Mouse (Mus musculus) forebrain, embryonic 16.5 days (tissue): ENCODE measurements around the gene Scml4. TPM values are rescaled to one million over a fixed set of nuclear protein-coding genes. Genes with fewer than 3 reads are reported as not detected.
A peak's percentile ranks its signal among the peaks of the same experiment; 100 is the strongest.

Experiments
- ATAC-seq: fragments of 200-750 bp; cut with Nextera tagmentation; 2 replicates; pipeline ENCODE4 v1.8.0; 2017; ENCODE audit warnings: mild to moderate bottlenecking, moderate library complexity
- H3K27ac ChIP-seq: fragments of 300-500 bp; sonication (generic); 2 replicates; pipeline ENCODE4 v1.5.1; 2014; ENCODE audit warnings: low read length, control low read depth
- H3K27me3 ChIP-seq: fragments of 300-500 bp; sonication (generic); replicated peaks from 2 replicates; pipeline ENCODE4 v1.6.1; 2014; ENCODE audit warnings: low read length; ENCODE audit not compliant: control insufficient read depth, insufficient read depth
- H3K36me3 ChIP-seq: fragments of 300-500 bp; sonication (generic); 2 replicates; pipeline ENCODE4 v1.6.1; 2014; ENCODE audit not compliant: control insufficient read depth, insufficient read depth
- H3K4me1 ChIP-seq: fragments of 300-500 bp; sonication (generic); replicated peaks from 2 replicates; pipeline ENCODE4 v1.6.1; 2014; ENCODE audit warnings: low read length; ENCODE audit not compliant: control insufficient read depth, insufficient read depth
- H3K4me2 ChIP-seq: fragments of 300-500 bp; sonication (generic); 2 replicates; pipeline ENCODE4 v1.6.1; 2014; ENCODE audit warnings: mild to moderate bottlenecking, low read length, control low read depth
- H3K4me3 ChIP-seq: fragments of 300-500 bp; sonication (generic); replicated peaks from 2 replicates; pipeline ENCODE4 v1.5.1; 2014; ENCODE audit warnings: mild to moderate bottlenecking, low read length, control low read depth
- H3K9ac ChIP-seq: fragments of 300-500 bp; sonication (generic); replicated peaks from 2 replicates; pipeline ENCODE4 v1.6.1; 2014; ENCODE audit warnings: low read depth, low read length, control low read depth
- H3K9me3 ChIP-seq: fragments of 300-500 bp; sonication (generic); 2 replicates; pipeline ENCODE4 v1.6.1; 2016; ENCODE audit warnings: low read length; ENCODE audit not compliant: control insufficient read depth
- WGBS: fragments of 180-500 bp; shearing (Covaris S2); extraction: QIAGEN DNeasy Blood & Tissue Kit; methylation state at CpG from one replicate; pipeline ENCODE4 v1.1.7; 2014; 5-methylcytosine and 5-hydroxymethylcytosine counted together
- polyA plus RNA-seq: library from polyadenylated mRNA; unstranded; fragments of >200 nt; fragmentation: Nextera tagmentation; extraction: Ambion mirVana; gene quantifications from 2 replicates; pipeline ENCODE4 v1.2.1, GENCODE M21; 2015

Scml4 gene
- polyA plus RNA-seq, 1 experiment from 2014 or later = 10.4 TPM

- Histone ChIP-seq H3K9ac (no peak overlapping the region), H3K4me3 (no peak overlapping the region), H3K4me1 (peaks cover 26% of the 10 kb centered on the region), H3K27ac (no peak overlapping the region), H3K27me3 (peaks cover 4% of the 10 kb centered on the region; the same call in 1 of the 2 replicates), H3K4me2 (no peak overlapping the region), H3K9me3 (no peaks in the 10 kb centered on the region), H3K36me3 (no peaks in the 10 kb centered on the region)
- no peak for ATAC-seq
- 83% methylated on average over 6 of the region's 6 CpGs for WGBS
These were observed 9.3 kb downstream of the Scml4 start for GRCm38 (mm10) chr10:42869467-42869866.

DNA sequence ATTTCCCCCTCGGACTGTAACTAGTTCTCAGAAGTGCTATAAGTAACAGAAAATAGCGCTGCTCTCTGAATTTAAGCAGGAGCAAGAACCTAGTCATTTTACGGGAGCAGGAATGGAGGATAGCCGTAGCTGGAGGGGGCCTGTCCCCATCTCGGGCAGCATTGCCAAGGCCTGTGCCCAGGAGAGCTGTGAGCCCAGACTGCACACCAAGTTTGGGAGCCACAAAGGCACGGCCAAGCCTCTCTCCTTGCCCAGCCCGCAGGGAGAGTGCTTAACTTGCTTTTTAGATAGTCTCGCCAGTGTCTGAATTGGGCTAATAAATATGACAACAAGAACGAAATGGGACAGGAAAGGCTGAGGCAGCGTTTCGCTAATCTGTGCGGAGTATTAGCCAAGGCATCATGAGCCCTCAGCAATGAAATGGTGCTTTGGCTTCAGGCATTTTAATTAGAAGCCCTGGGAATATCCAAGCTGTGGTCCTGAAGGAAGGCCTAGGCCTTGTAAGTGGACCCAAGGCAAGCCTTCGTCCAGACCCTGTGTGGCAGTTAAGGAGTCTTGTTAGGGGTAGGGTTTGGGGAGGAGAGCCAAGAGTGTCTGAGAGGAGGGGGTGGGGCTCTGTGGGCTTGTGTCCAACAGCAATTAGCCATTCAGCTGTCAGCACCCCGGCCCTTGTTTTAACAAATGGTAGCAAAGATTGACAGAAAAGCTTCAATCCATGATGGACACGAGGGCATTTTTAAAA, 12.3 kb downstream of the Scml4 start:
- WGBS = 28% methylated on average over 15 of the region's 15 CpGs
- peaks cover 18% of the 10 kb centered on the region for H3K4me1 ChIP-seq
- H3K9me3 ChIP-seq = no peaks in the 10 kb centered on the region
- no peak overlapping the region for H3K9ac ChIP-seq
- H3K4me3 ChIP-seq = no peak overlapping the region
- no peaks in the 10 kb centered on the region for H3K36me3 ChIP-seq
- no peaks in the 10 kb centered on the region; the same call in 1 of the 2 replicates for H3K27me3 ChIP-seq
- H3K27ac ChIP-seq = peak overlapping the region; percentile 7
- peak; percentile 94 for ATAC-seq
- peak overlapping the region; percentile 20 for H3K4me2 ChIP-seq

- Histone ChIP-seq H3K27ac (peak overlapping the region; percentile 7), H3K27me3 (no peaks in the 10 kb centered on the region; the same call in 1 of the 2 replicates), H3K9me3 (no peaks in the 10 kb centered on the region), H3K9ac (no peak overlapping the region), H3K4me3 (no peak overlapping the region), H3K36me3 (no peaks in the 10 kb centered on the region), H3K4me1 (peaks cover 18% of the 10 kb centered on the region), H3K4me2 (no peak overlapping the region)
- WGBS = 25% methylated on average over 7 of the region's 7 CpGs
- peak; percentile 49 for ATAC-seq
These were observed 13.0 kb downstream of the Scml4 start for GRCm38 (mm10) chr10:42873077-42873595.

DNA sequence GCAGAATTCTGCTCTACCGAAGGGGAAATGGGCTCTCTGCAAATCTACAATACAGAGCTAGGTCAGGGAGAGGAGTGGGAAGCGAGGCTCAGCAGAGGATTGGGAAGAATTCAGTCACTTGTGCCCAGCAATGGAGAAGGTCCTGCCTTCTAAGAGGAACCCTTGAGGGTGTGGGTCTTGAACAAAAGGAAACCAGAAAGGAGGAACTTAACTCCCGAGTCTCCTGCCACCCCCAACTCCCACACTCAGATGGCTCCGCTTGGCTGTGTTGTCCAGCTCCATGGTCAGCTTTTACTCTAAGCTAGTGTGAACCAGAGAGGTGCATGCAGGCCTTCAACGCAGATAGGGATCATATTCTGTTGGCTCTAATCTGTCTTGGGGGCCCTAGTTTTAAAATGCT, 16.0 kb downstream of the Scml4 start:
- no peak for ATAC-seq
- Histone ChIP-seq H3K27ac (no peak overlapping the region), H3K36me3 (no peaks in the 10 kb centered on the region), H3K4me1 (peaks cover 18% of the 10 kb centered on the region), H3K4me3 (no peak overlapping the region), H3K9me3 (no peaks in the 10 kb centered on the region), H3K4me2 (no peak overlapping the region), H3K9ac (no peak overlapping the region), H3K27me3 (no peaks in the 10 kb centered on the region)
- WGBS = 72% methylated on average over 5 of the region's 5 CpGs

GRCm38 (mm10) chr10:42879269-42879681, 19.1 kb downstream of the Scml4 start:
- no peak overlapping the region for H3K4me2 ChIP-seq
- 0 out of 2 replicates have a peak, but pooled peaks have one; percentile 33 for ATAC-seq
- 76% methylated on average over 5 of the region's 5 CpGs for WGBS

GRCm38 (mm10) chr10:42879682-42880081, 19.5 kb downstream of the Scml4 start:
- 93% methylated on average over 5 of the region's 5 CpGs for WGBS

More at GRCm38 (mm10) chr10:42879269-42879681, 19.1 kb downstream of the Scml4 start:
- no peak overlapping the region for H3K27ac ChIP-seq
- H3K4me1 ChIP-seq = no peaks in the 10 kb centered on the region
- no peaks in the 10 kb centered on the region for H3K9me3 ChIP-seq
- H3K36me3 ChIP-seq = no peaks in the 10 kb centered on the region
- H3K9ac ChIP-seq = no peak overlapping the region
- no peaks in the 10 kb centered on the region for H3K27me3 ChIP-seq
- no peak overlapping the region for H3K4me3 ChIP-seq

DNA sequence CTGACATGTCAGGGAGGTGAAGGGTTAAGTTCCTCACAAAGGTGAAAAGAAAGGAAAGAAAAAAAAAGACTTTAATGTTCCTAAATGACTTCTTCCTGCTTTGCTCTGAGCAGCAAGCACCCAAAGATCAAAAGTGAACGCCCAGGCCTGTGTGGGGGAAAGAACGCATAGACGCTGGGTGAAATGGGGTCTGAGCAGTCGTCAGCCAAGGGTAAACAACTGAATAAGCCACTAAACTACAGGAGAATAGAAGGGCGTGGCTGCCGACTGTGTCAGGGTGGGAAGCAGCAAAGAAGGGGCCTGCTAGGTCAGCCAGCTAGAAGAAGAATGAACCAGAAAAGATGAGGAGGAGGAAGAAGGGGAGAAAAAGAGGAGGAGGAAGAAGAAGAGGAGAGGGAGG, 26.9 kb downstream of the Scml4 start:
- no peak overlapping the region for H3K9ac ChIP-seq
- H3K4me3 ChIP-seq = no peak overlapping the region
- WGBS = 7% methylated on average over 6 of the region's 6 CpGs
- no peak overlapping the region for H3K27ac ChIP-seq
- no peaks in the 10 kb centered on the region for H3K9me3 ChIP-seq
- no peak for ATAC-seq
- no peaks in the 10 kb centered on the region for H3K36me3 ChIP-seq
- no peaks in the 10 kb centered on the region for H3K27me3 ChIP-seq
- 0 out of 2 replicates have a peak, but pooled peaks cover 2% of the 10 kb centered on the region for H3K4me1 ChIP-seq
- no peak overlapping the region for H3K4me2 ChIP-seq

More at GRCm38 (mm10) chr10:42879682-42880081, 19.5 kb downstream of the Scml4 start:
- Histone ChIP-seq H3K4me2 (no peak overlapping the region), H3K27me3 (no peaks in the 10 kb centered on the region), H3K9ac (no peak overlapping the region), H3K27ac (no peak overlapping the region), H3K36me3 (no peaks in the 10 kb centered on the region), H3K9me3 (no peaks in the 10 kb centered on the region), H3K4me1 (no peaks in the 10 kb centered on the region), H3K4me3 (no peak overlapping the region)
- no peak for ATAC-seq

DNA sequence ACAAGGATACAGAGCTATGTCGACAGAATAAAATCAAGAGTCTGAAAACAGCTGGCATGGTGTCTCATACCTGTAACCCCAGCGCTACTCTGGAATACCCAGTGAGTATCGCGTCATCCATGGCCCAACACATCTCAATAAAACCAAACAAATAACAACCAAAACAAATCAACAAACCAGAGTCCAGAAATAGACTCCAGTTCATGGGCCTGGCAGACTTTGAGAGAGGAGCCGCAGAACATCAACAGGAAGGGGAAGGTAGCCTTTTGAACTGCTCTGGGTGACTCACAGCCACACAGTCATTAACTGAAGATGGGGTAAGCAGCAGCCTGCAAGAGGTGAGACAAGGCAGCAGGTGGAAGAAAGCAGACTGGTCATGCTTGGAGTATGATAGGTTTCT, 28.1 kb downstream of the Scml4 start:
- no peak overlapping the region for H3K4me3 ChIP-seq
- 89% methylated on average over 5 of the region's 5 CpGs for WGBS
- no peaks in the 10 kb centered on the region for H3K27me3 ChIP-seq
- no peak overlapping the region for H3K9ac ChIP-seq
- H3K36me3 ChIP-seq = no peaks in the 10 kb centered on the region
- no peak for ATAC-seq
- H3K4me2 ChIP-seq = no peak overlapping the region
- 0 out of 2 replicates have a peak, but pooled peaks cover 2% of the 10 kb centered on the region for H3K4me1 ChIP-seq
- no peaks in the 10 kb centered on the region for H3K9me3 ChIP-seq
- no peak overlapping the region for H3K27ac ChIP-seq

GRCm38 (mm10) chr10:42890365-42890764, 30.2 kb downstream of the Scml4 start:
- 84% methylated on average over 4 of the region's 4 CpGs for WGBS
- ATAC-seq = no peak

More at GRCm38 (mm10) chr10:42890365-42890764, 30.2 kb downstream of the Scml4 start:
- Histone ChIP-seq H3K4me2 (no peak overlapping the region), H3K36me3 (no peaks in the 10 kb centered on the region), H3K9me3 (no peaks in the 10 kb centered on the region), H3K27ac (no peak overlapping the region), H3K9ac (no peak overlapping the region), H3K4me3 (no peak overlapping the region), H3K27me3 (no peaks in the 10 kb centered on the region), H3K4me1 (0 out of 2 replicates have a peak, but pooled peaks cover 2% of the 10 kb centered on the region)
